Mouse (Mus musculus) embryonic facial prominence, embryonic 14.5 days (tissue): Measurements from ENCODE around the gene Peak1. TPM values are rescaled to one million over a fixed set of nuclear protein-coding genes. Genes with fewer than 3 reads are reported as not detected.

Source experiments
- ATAC-seq: fragments of 200-750 bp; cut with Nextera tagmentation; 2 replicates; pipeline ENCODE4 v1.8.0; 2017; ENCODE audit warnings: low read depth, moderate number of reproducible peaks, moderate TSS enrichment
- DNase-seq: peaks from one replicate; pipeline ENCODE4 v3.0.0-alpha.2; 2015; ENCODE audit warnings: low spot score
- H3K27ac ChIP-seq: fragments of 300-500 bp; sonication (generic); replicated peaks from 2 replicates; pipeline ENCODE4 v1.5.1; 2014; ENCODE audit warnings: low read depth, mild to moderate bottlenecking, low read length, moderate library complexity
- H3K27me3 ChIP-seq: fragments of 300-500 bp; sonication (generic); replicated peaks from 2 replicates; pipeline ENCODE4 v1.6.1; 2014; ENCODE audit warnings: low read length; ENCODE audit not compliant: control insufficient read depth, insufficient read depth
- H3K36me3 ChIP-seq: fragments of 300-500 bp; sonication (generic); 2 replicates; pipeline ENCODE4 v1.6.1; 2014; ENCODE audit warnings: low read length, mixed read lengths; ENCODE audit not compliant: control insufficient read depth, insufficient read depth
- H3K4me1 ChIP-seq: fragments of 300-500 bp; sonication (generic); 2 replicates; pipeline ENCODE4 v1.6.1; 2014; ENCODE audit warnings: antibody characterized with exemption, low read length; ENCODE audit not compliant: control insufficient read depth, insufficient read depth
- H3K4me2 ChIP-seq: fragments of 300-500 bp; sonication (generic); 2 replicates; pipeline ENCODE4 v1.6.1; 2014; ENCODE audit warnings: low read depth, mild to moderate bottlenecking, low read length, moderate library complexity, mixed read lengths
- H3K4me3 ChIP-seq: fragments of 300-500 bp; sonication (generic); 2 replicates; pipeline ENCODE4 v1.5.1; 2014; ENCODE audit warnings: low read depth, mild to moderate bottlenecking, low read length
- H3K9ac ChIP-seq: fragments of 300-500 bp; sonication (generic); 2 replicates; pipeline ENCODE4 v1.6.1; 2014; ENCODE audit warnings: low read depth, mild to moderate bottlenecking, low read length, moderate library complexity, mixed read lengths
- H3K9me3 ChIP-seq: fragments of 300-500 bp; sonication (generic); 2 replicates; pipeline ENCODE4 v1.6.1; 2016; ENCODE audit warnings: low read length; ENCODE audit not compliant: control insufficient read depth
- WGBS: fragments of 180-500 bp; shearing (Covaris S2); extraction: QIAGEN DNeasy Blood & Tissue Kit; methylation state at CpG from one replicate; pipeline ENCODE4 v1.1.7; 2014; 5-methylcytosine and 5-hydroxymethylcytosine counted together
- polyA plus RNA-seq: library from polyadenylated mRNA; unstranded; fragments of >200 nt; fragmentation: Nextera tagmentation; extraction: Ambion mirVana; gene quantifications from 2 replicates; pipeline ENCODE4 v1.2.1, GENCODE M21; 2014

The Peak1 gene
- polyA plus RNA-seq, 1 experiment from 2014 or later: 15.8 TPM

DNA sequence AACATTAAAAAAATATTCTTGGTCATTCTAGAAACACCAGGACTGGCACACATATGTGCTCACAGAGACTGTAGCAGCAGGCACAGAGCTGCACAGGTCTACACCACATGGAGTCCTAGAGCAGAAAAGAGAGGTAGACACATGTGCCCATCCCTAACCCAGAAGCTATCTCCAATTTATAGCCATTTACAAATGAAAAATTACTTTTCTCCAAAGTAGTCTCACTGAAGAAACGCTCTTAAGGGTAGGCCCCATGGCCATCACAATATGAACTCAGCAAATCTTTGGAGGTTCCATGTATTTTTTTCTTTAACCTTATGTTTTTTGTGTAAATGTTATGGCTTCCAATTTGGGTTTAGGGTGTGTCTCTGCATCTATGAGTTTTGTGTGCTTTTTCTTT is 2.4 kb upstream of the Peak1 start:
- H3K4me2 ChIP-seq: peak overlapping the region; percentile 72; the same call in 1 of the 2 replicates
- no peaks in the 10 kb centered on the region for H3K27me3 ChIP-seq
- peaks cover 18% of the 10 kb centered on the region for H3K4me1 ChIP-seq
- 0 out of 2 replicates have a peak, but pooled peaks cover 4% of the 10 kb centered on the region for H3K36me3 ChIP-seq
- no peaks in the 10 kb centered on the region for H3K9me3 ChIP-seq
- ATAC-seq: no peak
- H3K9ac ChIP-seq: no peak overlapping the region
- DNase-seq: no peak
- H3K27ac ChIP-seq: no peak overlapping the region
- no peak overlapping the region for H3K4me3 ChIP-seq
- WGBS: 91% methylated on average over 1 of the region's 1 CpGs

DNA sequence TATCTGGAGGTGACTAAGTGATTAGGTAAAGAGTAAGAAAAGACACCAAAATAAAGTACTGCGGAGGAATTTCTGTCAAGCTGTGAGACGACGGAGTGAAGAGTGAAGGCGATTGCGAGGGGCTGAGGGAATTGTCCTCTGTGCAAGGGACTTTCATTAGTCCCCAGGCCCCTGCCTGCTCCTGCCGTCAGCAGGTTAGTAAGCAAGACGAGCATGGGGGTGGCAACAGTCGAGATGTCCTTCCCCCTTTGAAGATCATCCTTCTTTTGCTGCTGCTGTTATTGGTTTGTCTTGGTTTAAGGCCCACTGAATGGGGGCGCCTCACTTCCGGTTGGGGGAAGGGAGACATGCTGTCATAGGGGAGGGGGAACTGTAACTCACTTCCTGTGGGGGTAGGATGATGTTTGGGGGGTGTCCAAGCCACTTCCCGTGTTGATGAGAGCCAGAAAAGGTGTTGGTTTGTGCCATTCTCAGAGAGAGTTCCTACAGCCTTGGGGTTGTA is 922 bp upstream of the Peak1 start:
- H3K27me3 ChIP-seq: no peaks in the 10 kb centered on the region
- H3K36me3 ChIP-seq: no peaks in the 10 kb centered on the region
- no peaks in the 10 kb centered on the region for H3K9me3 ChIP-seq
- WGBS: under 1% methylated on average over 10 of the region's 11 CpGs
- peak overlapping the region; percentile 85 for H3K27ac ChIP-seq
- peaks cover 18% of the 10 kb centered on the region for H3K4me1 ChIP-seq
- peak overlapping the region; percentile 72 for H3K4me2 ChIP-seq
- H3K9ac ChIP-seq: peak overlapping the region; percentile 60
- DNase-seq (peak; percentile 92), ATAC-seq (peak; percentile 21)
- peak overlapping the region; percentile 86 for H3K4me3 ChIP-seq

DNA sequence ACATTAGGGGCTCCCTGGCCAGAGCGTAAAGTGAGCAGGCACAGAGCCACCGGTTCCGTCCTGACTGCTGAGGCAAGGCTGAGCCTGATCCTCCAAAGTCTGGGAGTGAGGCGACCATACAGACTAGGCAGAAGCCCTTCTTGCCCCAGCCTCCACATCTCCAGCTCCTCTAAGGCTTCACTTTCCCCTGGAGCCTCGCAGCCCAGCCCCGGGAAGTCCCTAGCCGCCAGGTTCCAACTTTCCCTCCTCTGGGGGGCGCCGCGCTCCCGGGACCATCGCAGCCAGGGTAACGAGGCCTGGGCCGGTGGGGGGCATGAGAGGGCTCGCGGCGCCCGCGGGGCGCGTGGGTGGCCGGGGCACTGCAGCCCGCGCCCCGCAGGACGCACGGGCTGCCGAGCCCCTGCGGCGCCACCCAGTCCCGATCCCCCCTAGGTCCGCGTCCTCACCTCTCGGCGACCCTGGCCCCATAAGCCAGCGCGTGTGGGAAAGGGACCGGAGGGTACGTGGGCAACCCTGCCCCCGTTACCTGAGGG is 386 bp downstream of the Peak1 start:
- no peaks in the 10 kb centered on the region for H3K27me3 ChIP-seq
- WGBS: under 1% methylated on average over 39 of the region's 40 CpGs
- ATAC-seq (peak; percentile 62), DNase-seq (peak; percentile 73)
- peak overlapping the region; percentile 95 for H3K27ac ChIP-seq
- H3K4me2 ChIP-seq: peak overlapping the region; percentile 73
- H3K9ac ChIP-seq: peak overlapping the region; percentile 89
- peak overlapping the region; percentile 86 for H3K4me3 ChIP-seq
- H3K4me1 ChIP-seq: peaks cover 18% of the 10 kb centered on the region
- H3K9me3 ChIP-seq: no peaks in the 10 kb centered on the region
- no peaks in the 10 kb centered on the region for H3K36me3 ChIP-seq

DNA sequence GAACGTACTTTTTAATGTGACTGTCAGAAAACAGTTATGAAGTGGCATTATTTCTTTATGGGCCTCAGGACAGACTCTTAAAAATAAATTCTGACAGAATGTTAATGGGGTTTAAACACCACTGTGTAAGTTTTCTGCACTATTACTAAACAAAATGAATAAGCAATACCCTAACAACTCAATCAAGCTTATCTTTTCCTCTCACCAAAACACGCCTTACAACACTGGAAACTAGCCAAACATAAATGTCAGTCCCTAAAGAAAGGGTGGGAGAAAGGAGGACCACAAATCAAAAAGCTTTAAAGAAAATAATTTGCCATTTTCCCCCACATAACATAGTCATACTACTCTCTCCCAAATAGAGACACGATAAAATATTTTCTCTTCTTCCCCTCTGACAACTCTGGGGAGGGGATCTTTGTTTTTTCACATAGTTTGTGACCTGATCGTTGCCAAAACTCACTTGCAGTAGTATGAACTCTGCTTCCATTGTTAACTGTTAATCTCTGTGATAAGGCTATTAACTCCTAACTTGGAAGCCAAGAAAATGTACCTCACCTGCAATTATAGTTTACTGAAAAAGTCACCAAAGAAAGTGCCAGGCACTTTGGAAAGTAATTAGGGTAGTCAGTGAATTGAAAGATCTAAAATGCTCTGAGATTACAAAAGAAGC is 1.8 kb downstream of the Peak1 start:
- Histone ChIP-seq H3K4me2 (peak overlapping the region; percentile 73), H3K4me3 (peak overlapping the region; percentile 86; the same call in 1 of the 2 replicates), H3K27me3 (no peaks in the 10 kb centered on the region), H3K36me3 (no peaks in the 10 kb centered on the region), H3K27ac (no peak overlapping the region), H3K9ac (no peak overlapping the region; the same call in 1 of the 2 replicates), H3K9me3 (no peaks in the 10 kb centered on the region), H3K4me1 (peaks cover 17% of the 10 kb centered on the region)
- DNase-seq (no peak), ATAC-seq (no peak)
- WGBS: 66% methylated on average over 4 of the region's 4 CpGs

DNA sequence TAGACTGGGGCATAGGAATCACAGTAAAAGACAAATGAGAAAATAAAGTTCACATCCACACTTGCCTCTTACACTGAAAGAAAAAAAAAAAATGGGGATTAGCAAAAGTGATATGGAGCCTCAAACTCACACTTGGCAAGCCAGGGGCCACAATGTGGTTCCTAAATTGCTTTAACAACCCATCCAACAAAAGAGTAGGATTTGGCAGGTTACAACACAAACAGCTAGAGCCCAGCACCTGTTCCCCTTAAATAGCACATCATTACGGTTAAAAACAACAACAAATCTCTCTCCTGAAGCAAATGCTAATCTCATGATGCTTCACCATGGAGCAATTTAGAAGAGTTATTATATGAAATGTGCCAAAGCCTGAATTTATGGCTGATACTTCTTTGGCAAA is 2.5 kb downstream of the Peak1 start:
- Histone ChIP-seq H3K9ac (no peak overlapping the region), H3K4me1 (peaks cover 11% of the 10 kb centered on the region), H3K9me3 (no peaks in the 10 kb centered on the region), H3K27me3 (no peaks in the 10 kb centered on the region), H3K36me3 (no peaks in the 10 kb centered on the region), H3K4me3 (no peak overlapping the region), H3K27ac (no peak overlapping the region), H3K4me2 (no peak overlapping the region)
- DNase-seq: no peak
- no peak for ATAC-seq
- WGBS: 75% methylated on average over 1 of the region's 1 CpGs

DNA sequence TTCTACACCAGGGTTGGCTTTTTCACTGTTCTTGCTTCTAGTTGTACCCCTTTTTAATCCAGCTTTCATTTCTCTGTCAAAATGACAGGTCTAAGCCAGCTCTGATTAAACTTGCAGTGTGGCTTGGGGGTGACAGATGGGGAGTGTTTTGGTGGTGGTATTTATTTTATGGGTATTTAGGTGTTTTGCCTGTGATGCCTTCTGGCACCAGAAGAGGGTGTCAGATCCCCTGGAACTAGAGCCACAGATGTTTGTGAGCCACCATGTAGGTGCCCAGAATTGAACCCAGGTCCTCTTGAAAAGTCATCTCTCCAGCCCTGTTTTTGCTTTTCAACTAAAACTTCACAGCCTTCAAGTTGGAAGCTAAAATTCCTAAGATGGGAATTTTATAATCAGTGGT is 3.5 kb downstream of the Peak1 start:
- Histone ChIP-seq H3K27me3 (no peaks in the 10 kb centered on the region), H3K4me1 (peaks cover 6% of the 10 kb centered on the region), H3K9ac (no peak overlapping the region), H3K36me3 (no peaks in the 10 kb centered on the region), H3K4me2 (no peak overlapping the region), H3K9me3 (no peaks in the 10 kb centered on the region), H3K4me3 (no peak overlapping the region), H3K27ac (no peak overlapping the region)
- DNase-seq: no peak
- ATAC-seq: no peak

DNA sequence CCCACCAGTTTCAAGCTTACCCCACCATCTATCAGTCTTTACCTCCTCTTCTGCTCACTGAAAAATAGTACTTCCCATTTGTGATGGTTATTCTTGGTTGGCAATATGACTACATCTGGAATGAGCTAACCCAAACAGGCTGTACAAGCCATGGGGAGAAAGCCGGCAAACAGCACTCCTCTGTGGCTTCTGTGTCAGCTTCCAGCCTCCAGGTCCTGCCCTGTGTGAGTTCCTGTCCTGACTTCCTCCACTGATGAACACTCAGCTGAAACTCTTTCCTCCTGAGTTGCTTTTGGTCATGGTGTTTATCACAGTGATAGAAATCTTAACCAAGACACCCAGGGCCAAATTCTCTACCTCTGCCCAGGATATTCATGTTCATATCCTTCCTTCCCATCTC is 5.2 kb downstream of the Peak1 start:
- Histone ChIP-seq H3K4me2 (no peak overlapping the region), H3K9ac (no peak overlapping the region), H3K27ac (no peak overlapping the region), H3K9me3 (no peaks in the 10 kb centered on the region), H3K27me3 (no peaks in the 10 kb centered on the region), H3K4me3 (no peak overlapping the region), H3K4me1 (peaks cover 6% of the 10 kb centered on the region), H3K36me3 (no peaks in the 10 kb centered on the region)
- no peak for ATAC-seq
- WGBS: 76% methylated on average over 1 of the region's 1 CpGs
- no peak for DNase-seq

DNA sequence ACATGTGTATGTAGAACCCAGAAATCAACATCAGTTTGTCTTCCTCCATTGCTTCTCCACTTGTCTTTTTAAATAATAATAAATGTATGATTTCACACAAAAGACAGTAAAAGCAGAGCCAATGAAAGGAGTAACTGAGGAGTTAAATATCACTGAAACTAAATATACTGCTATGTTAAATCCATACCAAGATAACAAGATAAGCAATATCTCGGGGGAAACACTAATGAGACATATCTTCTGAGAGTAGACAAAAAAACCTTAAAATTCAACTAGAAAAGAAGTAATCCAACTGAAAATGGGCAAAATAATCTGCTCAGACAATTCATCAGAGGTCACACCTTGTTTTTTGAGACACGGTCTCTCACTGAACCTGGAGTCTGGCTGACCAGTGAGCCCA is 7.9 kb downstream of the Peak1 start:
- Histone ChIP-seq H3K27ac (no peak overlapping the region), H3K4me3 (no peak overlapping the region), H3K9ac (no peak overlapping the region), H3K4me1 (no peaks in the 10 kb centered on the region), H3K27me3 (no peaks in the 10 kb centered on the region), H3K36me3 (no peaks in the 10 kb centered on the region), H3K4me2 (no peak overlapping the region), H3K9me3 (no peaks in the 10 kb centered on the region)
- DNase-seq (no peak), ATAC-seq (no peak)
- WGBS: 88% methylated on average over 2 of the region's 2 CpGs

DNA sequence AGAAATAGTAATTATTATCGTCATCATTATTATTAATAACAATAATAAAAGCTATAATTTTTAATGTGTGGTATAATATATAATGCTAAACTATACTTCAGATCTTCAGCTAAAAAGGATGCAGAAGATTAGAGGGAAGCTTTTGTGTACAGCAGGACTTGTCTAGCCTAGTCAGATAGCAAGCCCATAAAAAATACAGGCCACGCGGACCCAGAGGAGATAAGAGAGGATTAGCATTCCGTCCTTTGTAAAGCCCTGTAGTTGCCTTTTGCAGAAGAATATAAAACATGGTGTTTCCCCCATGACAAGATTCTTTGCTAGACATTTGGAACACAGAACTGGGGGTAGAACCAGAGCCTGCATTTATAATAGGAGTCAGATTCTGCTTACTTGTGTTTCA is 13.2 kb downstream of the Peak1 start:
- H3K9me3 ChIP-seq: no peaks in the 10 kb centered on the region
- H3K4me2 ChIP-seq: no peak overlapping the region
- no peak for ATAC-seq
- no peak overlapping the region for H3K9ac ChIP-seq
- H3K27ac ChIP-seq: no peak overlapping the region
- no peak for DNase-seq
- H3K27me3 ChIP-seq: no peaks in the 10 kb centered on the region
- WGBS: 79% methylated on average over 4 of the region's 4 CpGs
- H3K4me3 ChIP-seq: no peak overlapping the region
- no peaks in the 10 kb centered on the region for H3K36me3 ChIP-seq
- H3K4me1 ChIP-seq: no peaks in the 10 kb centered on the region
